Mouse (Mus musculus) gastrocnemius, postnatal 25 days (tissue): ENCODE measurements around the gene Cdh23. TPM values are rescaled to one million over a fixed set of nuclear protein-coding genes. Genes with fewer than 3 reads are reported as not detected.
A peak's percentile ranks its signal among the peaks of the same experiment; 100 is the strongest.

Experiments used
- DNase-seq: peaks from one replicate; pipeline ENCODE4 v3.0.0; 2022
- total RNA-seq, 2 experiments: library from RNA; stranded (reverse); gene quantifications; 1 replicate in 1 of 2; 2 replicates in 1 of 2; pipeline ENCODE4 v1.2.3; 2021

Gene Cdh23
- total RNA-seq, 2 experiments from 2014 or later = 2.2 to 3.8 TPM

GRCm38 (mm10) chr10:60328963-60329650 is 367.2 kb downstream of the Cdh23 start:
- no peak for DNase-seq

GRCm38 (mm10) chr10:60316166-60316565 is 380.1 kb downstream of the Cdh23 start:
- DNase-seq = no peak

GRCm38 (mm10) chr10:60313606-60314005 is 382.7 kb downstream of the Cdh23 start:
- no peak for DNase-seq

GRCm38 (mm10) chr10:60310629-60311028 is 385.7 kb downstream of the Cdh23 start:
- no peak for DNase-seq

GRCm38 (mm10) chr10:60304854-60305628 is 391.2 kb downstream of the Cdh23 start:
- peak; percentile 40 for DNase-seq

- DNase-seq = no peak
Observed at GRCm38 (mm10) chr10:60303419-60303818, 392.9 kb downstream of the Cdh23 start.

GRCm38 (mm10) chr10:60299636-60300035 is 396.7 kb downstream of the Cdh23 start:
- no peak for DNase-seq

GRCm38 (mm10) chr10:60296027-60296426 is 400.3 kb downstream of the Cdh23 start:
- DNase-seq = no peak

- DNase-seq = no peak
Observed at GRCm38 (mm10) chr10:60295356-60295755, 400.9 kb downstream of the Cdh23 start.

GRCm38 (mm10) chr10:60294621-60295020 is 401.7 kb downstream of the Cdh23 start:
- DNase-seq = no peak

GRCm38 (mm10) chr10:60292209-60292608 is 404.1 kb downstream of the Cdh23 start:
- DNase-seq = no peak

- no peak for DNase-seq
Observed at GRCm38 (mm10) chr10:60290739-60291110, 405.6 kb downstream of the Cdh23 start.

- no peak for DNase-seq
Observed at GRCm38 (mm10) chr10:60290026-60290738, 406.1 kb downstream of the Cdh23 start.

GRCm38 (mm10) chr10:60289216-60289615 is 407.1 kb downstream of the Cdh23 start:
- DNase-seq = no peak

- no peak for DNase-seq
Observed at GRCm38 (mm10) chr10:60287726-60288125, 408.6 kb downstream of the Cdh23 start.

GRCm38 (mm10) chr10:60287161-60287560 is 409.1 kb downstream of the Cdh23 start:
- DNase-seq = no peak

- no peak for DNase-seq
Observed at GRCm38 (mm10) chr10:60286546-60286945, 409.7 kb downstream of the Cdh23 start.

- DNase-seq = peak; percentile 43
Observed at GRCm38 (mm10) chr10:60285676-60286372, 410.5 kb downstream of the Cdh23 start.

GRCm38 (mm10) chr10:60285183-60285582 is 411.1 kb downstream of the Cdh23 start:
- no peak for DNase-seq

GRCm38 (mm10) chr10:60284676-60285111 is 411.6 kb downstream of the Cdh23 start:
- DNase-seq = no peak

GRCm38 (mm10) chr10:60284248-60284647 is 412.0 kb downstream of the Cdh23 start:
- no peak for DNase-seq
